Mouse (Mus musculus) lung, postnatal 14 days (tissue): ENCODE data around the gene Ttll9.

ENCODE experiments used
- DNase-seq: peaks from one replicate; pipeline ENCODE4 v3.0.0; 2021

Gene Ttll9

DNA sequence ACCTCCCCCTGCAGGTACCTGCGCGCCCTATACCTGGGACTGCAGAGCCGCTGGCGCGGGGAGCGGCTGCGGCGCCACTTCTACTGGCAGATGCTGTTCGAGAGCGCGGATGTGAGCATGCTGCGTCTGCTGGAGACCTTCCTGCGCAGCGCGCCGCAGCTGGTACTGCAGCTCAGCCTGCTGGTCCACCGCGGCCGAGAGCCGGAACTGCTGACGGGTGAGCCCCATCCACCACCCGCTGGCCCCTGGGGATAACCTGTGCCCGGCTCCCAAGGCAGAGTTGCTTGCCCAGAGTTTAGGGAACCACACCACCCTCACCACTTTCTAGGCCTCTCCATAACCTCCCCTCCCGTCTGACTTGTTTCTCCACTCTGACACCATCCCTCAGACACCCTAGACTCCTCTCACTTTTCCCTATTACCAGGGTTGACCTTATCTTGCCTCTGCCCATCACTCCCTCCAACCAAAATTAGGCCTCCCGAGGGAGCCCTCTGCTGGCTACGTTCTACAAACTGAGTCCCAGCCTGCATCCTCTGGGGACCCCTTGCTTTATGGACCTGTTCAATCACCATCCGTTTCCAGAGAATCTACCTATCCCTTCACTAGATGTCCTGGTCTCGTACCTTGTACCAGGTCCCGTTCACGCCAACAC, 90.5 kb downstream of the Ttll9 start:
- DNase-seq, result peak; percentile 27

DNA sequence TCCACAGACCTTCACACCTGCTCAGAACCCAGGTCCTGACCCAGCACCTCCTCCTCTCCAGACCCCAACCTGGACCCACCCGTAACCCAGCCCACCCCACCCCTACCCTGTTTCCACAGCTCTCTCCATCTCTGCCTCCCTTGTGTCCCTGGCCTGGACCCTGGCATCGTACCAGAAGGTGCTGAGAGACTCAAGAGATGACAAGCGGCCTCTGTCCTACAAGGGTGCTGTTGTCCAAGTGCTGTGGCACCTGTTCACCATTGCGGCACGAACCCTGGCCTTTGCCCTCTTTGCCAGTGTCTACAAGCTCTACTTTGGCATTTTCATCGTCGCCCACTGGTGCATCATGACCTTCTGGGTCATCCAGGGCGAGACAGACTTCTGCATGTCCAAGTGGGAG, 91.6 kb downstream of the Ttll9 start:
- DNase-seq, result no peak

DNA sequence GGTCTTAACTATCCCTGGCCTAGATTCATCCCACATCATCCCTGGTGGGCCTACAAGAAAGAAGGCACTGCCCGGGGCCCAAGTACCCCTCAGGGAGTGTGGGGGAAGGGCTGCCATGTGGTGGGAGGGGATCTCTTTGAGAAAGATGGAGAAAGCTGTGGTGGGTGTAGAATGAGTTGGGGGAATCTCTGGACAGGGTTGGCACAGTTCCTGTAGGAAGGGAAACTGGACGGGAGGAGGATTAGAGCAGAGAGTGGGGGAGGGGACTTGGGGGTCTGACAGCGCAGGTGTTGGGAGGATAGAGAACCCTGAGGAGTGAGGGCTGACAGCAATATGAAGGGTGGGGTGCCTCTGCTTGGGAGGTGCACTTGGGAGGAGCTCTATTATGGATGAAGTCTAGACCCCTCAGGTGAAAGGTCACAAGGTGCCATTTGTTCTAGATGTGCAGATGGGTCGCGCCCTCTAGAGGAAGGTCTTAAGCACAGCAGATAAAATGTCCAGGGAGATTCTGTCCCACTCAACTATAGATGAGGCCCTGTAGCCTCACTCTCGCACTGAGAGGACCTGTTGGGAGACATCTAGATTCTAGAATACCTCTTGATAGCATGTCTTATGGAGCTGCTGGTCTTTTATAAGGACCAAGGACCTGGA, 93.1 kb downstream of the Ttll9 start:
- DNase-seq, result no peak
